Mouse (Mus musculus) gastrocnemius, postnatal 25 days (tissue): Measurements from ENCODE around the gene Ugt1a2. TPM values are rescaled to one million over a fixed set of nuclear protein-coding genes. Genes with fewer than 3 reads are reported as not detected.

Experiments used
- DNase-seq: peaks from one replicate; pipeline ENCODE4 v3.0.0; 2022
- total RNA-seq, 2 experiments: library from RNA; stranded (reverse); gene quantifications; 1 replicate in 1 of 2; 2 replicates in 1 of 2; pipeline ENCODE4 v1.2.3; 2021

Gene Ugt1a2
- total RNA-seq, 2 experiments from 2014 or later, result 0.27 TPM; not detected in 1

DNA sequence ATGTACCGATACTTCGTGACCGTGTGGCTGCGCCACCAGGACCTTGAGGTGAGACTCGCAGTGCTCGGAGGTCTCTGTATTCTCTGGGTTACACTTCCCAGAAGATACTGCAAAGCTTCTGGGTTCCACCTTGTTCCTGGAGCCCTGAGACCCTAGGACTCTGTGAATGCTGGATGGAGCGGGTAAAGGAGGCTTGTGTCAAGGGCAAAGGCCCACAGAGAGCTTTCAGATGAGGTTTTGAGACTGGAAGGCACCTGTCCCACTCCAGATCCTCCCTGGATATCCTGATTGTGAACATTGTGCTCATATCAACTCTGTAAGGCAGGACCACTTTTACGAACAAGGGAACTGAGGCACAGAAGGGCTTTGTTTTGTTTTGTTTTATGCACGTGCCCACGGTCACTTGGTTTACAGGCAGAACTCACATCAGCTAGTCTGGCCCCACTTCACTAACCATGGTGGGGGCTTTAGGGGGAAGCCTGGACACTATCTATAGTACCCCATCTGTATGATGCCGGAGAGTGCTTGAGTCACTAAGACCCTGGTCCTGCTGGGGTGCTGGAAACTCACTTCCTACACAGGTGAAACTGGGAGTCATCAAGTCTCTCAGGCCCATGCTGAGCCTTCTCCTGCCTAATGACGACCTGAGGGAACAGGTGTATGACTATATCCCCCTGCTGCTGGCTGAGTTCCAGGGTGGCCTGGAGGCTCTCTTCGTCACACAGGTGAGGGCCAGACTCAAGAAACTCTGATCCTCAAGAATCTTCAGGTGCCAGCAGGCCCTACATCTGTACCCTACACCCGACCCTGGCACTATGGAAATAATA, 33.2 kb downstream of the Ugt1a2 start:
- no peak for DNase-seq

DNA sequence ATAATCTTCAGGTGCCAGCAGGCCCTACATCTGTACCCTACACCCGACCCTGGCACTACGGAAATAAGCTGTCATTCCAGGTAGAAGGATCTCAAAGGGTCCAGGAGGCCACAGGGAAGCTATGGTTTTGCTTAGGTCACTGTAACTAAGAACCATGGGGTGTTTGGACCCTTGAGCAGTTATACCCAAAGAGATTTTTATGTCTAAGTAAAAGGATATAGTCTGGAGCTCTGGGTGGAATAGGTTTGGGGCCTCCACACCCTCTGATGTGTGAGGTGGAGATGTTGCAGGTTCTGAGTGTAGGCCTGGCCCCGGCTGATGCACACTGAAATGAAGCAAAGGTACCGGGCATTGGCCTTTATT, 33.8 kb downstream of the Ugt1a2 start:
- no peak for DNase-seq

DNA sequence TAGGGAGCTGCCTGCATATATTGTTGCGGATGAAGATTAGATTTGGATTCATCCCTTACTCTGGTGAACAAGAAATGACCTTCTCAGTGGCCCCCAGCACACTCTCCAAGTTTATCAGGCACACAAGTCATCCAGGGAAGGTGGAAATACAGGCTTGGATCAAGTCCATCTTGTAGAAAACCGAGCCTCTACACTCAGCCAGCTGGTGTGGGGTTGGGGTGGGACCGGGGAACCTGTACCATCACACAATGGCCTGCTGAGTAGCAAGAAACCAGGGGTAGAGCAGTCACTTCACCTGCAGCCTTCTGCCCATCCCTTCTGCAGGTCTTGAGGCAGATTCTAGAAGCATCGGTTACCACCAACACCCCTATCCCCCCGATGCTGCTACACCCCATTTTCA, 34.2 kb downstream of the Ugt1a2 start:
- no peak for DNase-seq

DNA sequence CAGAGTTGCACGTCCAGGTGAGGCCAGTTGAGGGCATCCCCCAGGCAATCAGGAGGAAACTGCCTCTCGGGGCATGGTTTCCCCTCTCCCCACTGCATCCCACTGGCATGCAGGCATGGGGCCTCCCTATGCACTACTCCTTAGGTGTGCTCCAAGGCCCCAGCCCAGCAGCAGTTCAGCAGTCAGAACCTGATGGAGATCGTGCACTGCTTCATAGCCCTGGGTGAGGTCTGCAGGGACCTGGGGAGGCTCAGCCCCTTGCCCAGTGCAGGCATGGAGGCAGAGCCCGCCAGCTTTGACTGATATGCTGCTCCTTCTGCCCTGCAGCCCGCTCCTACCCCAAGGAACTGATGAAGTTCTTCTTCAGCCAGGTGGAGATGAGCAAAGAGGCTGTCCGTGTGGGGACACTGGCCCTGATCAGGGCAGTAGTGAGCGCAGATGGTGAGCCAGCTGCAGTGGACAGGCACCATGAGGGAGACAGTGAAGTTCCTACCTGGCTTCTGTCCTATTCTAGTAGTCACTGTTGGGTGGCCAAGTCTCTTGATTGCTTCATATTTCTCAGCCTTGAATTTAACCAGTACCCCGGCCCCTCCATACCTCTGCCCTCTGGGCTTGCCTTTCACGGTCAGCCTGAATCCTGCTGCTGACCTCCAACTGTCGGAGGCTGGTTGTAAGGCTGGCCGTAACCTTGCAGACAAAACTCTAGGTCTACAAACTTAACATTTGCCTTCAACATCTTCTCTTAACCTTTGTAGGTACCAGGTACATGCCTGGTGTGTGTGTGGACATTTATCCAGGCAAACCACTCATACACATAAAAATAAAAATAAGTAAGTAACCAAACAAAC, 34.9 kb downstream of the Ugt1a2 start:
- DNase-seq, result no peak

DNA sequence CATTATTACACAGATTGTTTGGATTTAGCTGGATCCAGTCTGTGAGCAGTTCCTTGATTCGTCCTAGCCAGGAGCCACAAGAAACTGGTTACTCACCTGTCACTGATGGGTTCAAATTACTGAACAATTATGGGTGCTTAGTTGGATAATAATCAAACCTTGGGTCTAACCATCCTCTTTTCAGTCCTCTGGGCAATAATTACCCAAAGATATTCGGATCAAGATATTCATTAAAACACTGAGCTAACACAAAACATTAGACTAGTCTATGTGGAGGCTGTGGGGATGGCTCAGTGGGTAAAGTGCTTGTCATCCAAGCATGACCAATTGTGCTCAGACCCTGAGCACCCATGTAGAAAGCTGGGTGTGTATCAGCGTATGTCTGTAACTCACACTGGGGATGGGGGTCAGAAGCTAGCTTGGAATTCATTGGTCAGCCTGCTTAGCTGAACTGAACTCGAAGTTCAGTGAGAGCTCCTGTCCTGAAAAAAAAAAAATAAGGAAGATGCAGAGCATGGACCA, 35.6 kb downstream of the Ugt1a2 start:
- no peak for DNase-seq

DNA sequence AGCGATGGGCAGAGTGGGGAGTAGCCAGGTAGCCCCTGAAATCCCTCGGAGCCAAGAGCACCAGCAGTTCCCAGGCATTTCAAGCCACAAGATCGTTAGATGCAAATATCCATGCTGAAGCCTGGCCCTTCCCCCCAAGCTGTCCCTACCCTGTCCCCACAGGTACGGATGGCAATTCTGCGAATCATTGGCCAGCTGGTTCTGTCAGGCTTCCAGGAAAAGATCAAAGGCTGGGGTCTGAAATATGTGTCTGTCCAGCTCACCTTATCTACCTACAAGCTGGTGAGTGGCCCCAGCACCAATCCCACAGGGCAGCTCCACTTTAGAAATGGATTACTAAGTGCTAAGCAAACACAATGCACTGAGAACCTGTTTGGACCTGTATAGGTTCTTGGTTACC, 36.9 kb downstream of the Ugt1a2 start:
- no peak for DNase-seq

DNA sequence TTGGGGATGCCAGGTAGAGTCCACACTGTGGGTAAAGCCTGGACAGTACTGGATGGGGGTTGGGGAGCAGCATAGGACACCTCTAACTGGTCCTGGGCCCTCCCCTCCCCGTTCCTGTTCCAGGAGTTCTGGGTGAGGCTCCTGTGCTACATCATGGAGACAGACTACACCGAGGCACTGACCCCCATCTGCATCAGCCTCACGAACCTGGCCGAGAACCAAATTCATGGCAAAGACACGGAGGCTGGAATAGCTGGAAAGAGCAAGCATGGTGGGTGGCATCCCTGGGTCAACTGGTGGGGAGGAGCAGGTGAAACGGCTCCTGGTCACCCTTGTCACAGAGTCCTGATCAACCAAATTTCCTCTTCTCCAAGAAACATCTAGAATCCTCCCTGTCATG, 38.4 kb downstream of the Ugt1a2 start:
- DNase-seq, result no peak

DNA sequence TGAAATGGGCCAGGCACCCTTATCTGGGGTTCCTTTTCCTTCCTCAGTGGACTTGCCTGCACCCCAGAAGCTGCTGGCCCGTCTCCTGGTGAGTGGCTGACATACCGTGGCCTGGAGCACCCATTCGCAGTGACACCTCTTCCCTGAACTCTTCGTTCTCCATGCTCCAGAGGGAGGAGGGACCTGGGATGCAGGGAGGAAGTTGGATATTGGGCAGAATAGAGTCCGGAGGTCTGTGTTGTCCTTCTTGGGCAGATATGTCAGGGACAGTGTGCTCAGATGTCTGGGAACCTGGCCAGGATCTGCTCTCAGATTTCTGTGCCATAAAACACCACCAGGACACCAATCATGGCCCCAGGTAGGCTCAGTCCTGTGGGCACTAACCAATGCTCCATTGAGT, 39.7 kb downstream of the Ugt1a2 start:
- DNase-seq, result no peak

DNA sequence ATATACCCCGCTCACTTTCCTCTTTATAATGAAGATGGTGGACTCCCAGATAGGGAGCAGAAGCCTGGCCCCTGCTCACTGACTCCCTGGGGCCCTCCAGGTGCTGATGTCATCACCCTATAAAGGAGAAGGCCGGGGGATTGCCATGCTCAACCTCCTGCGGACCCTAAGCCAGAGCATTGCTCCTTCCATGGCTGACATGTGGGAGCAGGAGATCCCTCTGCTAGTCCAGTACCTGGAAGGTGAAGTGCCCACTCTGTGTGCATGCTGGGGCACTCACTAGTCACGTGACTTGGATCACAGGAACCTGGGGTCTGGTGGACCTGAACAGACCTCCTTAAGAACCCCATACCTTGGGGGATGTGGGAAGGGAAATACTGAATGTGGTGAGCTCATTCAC, 40.2 kb downstream of the Ugt1a2 start:
- DNase-seq, result no peak

DNA sequence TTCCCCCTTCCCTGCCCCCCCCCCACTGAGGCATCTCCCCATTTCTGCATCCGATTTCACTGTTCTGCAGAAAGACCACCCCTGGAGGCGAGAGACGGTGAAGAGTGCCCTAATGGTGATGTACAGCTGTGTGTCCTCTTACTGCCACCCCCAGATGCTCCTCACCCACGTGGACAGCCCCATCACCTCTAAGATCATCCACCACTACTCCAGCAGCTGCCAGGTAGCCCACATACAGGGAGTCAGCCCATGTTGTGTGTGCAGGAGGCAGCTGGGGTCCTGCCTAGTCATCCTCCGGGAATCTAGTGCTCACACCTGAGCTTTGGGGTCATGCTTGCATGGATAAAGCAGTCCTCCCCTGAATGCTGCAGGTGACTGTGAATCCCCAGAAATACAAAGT, 43.5 kb downstream of the Ugt1a2 start:
- no peak for DNase-seq

DNA sequence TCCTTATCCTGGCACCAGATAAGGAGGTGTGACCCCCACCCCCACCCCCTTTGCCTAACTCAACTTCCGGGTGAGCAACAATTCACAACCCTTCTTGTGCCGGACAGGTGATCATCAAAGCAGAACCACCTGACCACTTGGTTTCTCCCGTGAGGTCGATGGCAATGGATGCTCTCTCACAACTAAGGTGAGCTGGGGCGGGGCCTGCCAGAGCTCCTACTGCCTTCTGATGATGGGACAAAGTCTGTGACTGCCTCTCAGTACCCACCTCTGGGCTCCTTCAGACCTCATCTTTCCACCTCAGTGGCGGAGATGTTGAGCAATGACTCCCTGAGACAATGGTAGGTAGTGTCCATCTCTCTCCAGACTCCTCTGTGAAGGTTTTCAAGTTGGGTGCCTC, 45.5 kb downstream of the Ugt1a2 start:
- no peak for DNase-seq

DNA sequence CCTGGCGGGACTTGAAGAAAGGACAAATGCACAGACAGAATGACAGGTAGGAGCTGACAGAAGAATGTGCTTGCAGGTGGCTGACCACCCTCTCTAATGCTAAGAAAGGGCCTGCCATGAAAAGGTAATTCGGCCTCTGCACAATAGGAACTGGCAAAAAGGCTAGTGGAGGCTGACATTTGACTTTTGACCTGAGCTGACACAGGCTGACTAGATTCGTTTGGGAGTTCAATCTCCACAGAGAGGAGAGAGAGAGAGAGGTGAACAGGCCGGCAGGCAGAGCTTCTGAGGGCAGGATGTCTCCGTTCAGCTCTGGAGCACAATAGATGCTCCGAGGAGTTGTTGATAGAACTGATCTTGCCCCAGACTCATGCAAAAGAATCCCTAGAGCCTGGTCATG, 46.0 kb downstream of the Ugt1a2 start:
- DNase-seq, result no peak

DNA sequence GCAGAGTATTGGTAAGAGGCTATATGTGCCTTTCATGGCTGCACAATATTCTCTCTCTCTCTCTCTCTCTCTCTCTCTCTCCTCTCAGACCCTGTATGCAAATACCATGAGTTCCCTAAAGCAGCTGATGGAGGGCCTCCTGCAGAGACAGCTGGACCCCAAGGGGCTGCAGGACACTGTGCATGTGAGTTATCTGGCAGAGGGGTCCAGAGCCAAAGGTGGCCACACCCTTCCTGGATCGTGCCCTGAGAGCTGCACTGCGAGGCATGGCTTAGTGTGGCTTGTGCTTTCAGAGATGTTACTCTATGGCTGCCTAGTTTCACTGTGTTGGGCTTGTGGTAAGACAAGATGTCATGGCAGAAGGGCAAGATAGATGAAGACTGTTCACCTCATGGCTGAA, 47.3 kb downstream of the Ugt1a2 start:
- no peak for DNase-seq

DNA sequence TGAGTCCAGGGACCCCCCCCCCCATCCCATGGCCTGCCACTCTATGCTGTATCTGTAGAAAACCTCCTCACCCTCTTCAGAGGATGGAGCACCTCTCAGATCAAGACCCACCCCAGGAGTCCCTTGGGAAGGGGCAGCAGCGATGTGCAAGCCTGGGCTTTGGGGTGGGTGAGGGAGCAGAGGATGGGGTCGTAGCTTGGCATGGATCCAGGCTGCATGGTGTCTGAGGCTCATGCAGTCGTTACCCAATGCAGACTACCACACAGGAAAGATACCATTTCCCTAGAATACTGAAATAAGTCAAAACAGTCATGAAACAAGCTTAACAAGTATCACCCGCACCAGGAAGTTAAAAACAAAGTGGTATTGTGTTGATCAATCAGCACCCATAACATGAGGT, 48.3 kb downstream of the Ugt1a2 start:
- DNase-seq, result no peak

DNA sequence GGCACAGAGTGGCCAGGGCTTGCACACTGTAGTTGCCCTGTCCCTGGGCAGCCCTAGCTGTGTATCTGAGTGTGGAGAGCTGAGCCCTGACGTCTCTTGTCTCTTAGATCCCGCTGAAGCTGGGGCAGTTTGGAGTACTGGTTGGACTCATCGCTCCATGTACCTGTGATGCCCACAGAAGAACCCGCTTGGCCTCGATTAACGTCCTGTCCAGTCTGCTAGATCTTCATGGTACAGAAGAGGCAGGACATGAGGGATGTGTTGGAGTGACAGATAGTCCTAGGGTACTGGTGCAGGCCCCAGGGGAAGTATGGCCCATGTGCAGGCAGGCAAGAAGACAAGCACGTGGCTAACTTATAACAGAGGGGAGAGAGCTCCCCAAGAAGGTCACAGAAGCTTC, 49.2 kb downstream of the Ugt1a2 start:
- DNase-seq, result no peak

DNA sequence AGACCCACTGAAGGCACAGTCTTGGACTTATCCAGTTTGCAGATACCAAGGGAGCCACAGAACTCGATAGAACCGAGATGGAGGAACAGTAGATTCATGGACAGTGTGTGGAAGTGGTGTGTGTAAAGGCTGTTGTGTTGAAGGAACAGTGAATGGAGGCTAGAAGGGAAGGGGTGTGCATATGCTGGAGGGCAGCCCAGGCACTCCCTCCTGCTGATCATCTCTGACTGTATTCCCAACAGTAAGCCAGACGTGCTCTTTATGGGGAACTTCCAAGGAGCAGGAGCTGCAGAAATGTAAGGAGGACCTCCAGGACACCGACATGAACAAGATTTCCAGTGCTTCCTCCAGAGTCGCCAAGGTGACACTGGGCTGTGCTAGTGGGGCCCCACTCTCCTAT, 49.6 kb downstream of the Ugt1a2 start:
- DNase-seq, result no peak

DNA sequence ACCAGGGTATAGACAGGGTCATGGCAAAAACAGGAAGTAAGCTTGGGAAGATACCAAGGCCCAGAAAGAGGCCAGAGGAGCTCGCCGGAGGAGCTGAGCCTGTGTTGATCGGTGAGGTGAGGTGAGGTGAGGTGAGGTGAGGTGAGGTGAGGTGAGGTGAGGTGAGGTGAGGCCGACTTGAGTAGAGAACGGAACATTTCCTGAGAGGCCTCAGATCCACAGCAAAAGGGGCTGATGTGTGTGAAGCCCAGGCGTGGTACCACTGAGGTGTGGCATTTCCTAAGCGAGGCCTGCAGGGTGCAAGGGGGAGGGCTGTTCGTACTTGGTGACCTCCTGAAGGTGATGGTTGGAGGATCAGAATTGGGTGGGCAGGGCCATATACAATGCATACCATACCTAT, 52.7 kb downstream of the Ugt1a2 start:
- no peak for DNase-seq

DNA sequence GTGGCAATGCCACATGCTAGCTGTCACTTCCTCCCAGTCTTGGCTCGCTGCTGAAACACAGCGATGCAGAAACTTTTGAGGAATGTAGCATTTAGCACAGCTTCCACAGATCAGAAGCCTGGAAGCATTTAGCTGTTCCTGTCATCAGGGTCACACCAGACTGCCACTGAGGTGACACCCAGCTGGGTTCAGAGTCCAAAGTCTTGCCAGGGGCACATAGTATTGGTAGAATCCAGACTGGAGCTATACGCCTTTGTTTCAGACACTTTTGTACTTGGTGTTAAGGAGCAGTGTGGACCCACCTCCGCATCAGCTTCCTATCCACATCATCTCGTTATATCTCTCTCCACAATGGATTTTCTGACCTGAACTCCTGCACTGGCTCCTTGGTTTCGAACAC, 53.1 kb downstream of the Ugt1a2 start:
- no peak for DNase-seq

DNA sequence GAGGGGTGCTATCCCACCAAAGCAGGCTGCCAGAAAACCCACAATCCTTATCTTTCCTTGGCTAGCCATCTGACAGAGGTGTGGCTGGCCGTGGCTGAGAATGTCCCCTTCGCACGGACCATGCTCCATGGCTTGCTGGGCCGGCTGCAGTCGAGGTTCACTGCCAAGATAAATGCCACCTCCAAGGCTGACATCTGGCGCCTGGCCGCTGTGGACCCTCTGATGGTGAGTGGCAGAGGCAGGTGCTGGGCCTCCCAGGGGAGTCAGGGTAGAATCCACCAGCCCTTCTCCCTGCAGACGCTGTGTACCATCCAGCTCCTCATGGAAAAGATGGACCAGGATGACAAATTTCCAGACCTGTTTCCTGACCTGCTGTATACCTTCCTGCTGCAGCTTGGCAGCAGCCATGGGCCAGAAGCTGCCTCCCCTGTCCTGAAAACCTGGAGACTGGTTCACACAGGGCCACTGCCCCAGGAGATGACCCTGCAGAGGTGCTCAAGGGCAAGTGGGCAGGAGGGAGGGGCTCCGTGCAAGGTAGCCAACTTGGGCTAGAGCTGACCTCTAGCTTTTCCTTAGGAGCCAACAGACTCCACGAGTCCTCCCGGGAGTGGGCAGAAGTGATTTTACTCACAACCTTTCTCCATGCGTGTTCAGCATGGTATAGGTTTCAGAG, 54.5 kb downstream of the Ugt1a2 start:
- DNase-seq, result no peak

DNA sequence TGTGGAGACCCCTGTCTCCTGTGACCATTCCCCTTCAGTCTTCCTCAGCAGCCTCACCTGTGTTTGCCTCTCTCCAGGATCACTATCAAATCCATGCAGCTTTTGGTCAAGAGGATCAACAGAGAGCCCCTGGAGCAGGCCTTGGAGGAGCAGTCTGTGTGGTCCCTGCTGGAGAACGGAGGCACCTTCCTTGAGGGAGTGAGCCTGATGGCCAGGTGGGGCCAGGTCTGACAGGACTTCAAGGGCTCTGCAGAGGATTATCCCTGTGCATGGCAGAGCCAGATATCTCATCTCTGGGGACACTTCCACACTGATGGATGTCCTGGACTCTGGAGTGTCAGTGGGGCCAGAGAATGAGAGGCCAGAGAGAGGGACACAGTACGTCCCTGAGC, 55.1 kb downstream of the Ugt1a2 start:
- DNase-seq, result no peak

DNA sequence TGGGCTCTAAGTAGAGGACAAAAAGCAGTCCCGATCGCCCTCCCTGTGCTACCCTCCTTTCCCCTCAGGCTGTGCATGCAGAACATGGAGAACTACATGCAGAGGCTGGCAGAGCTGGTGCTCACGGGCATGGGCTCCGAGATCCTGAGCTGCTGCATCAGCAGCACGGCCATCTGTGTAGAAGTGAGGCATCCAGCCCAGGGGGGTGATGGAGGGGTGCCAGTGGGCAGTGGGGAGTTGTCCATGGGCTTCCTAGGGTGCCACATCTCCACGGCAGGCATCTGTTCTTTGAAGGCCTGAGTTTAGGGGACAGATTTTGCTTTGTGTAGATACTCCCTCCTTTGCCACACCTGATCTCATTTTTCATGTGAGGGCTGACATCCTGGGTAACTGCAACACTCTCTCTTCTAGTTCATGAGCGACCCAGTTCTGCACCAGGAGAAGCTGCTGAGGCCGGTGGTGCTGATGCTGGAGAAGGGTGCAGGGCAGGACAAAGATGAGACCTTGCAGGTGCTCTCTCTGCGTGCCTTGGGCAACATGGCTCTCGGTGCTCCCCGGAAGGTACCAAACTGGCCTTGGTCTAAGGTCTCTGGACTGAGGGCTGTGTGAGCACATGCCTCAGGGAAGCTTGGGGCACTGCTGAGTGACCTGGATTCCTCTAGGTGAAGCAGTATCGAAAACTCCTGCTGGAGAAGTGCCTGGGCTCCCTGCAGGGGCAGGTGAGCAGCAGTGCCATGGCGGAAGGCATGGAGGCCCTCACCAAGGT, 55.8 kb downstream of the Ugt1a2 start:
- DNase-seq, result no peak
